Mouse (Mus musculus) 3T3-L1 (cell line): ENCODE data around the gene Dcaf8.
A peak's percentile ranks its signal among the peaks of the same experiment; 100 is the strongest.

ENCODE experiments used
- DNase-seq: peaks from one replicate; pipeline ENCODE4 v3.0.0-alpha.2; 2015; ENCODE audit warnings: low read depth, low spot score

Gene Dcaf8

GRCm38 (mm10) chr1:172148279-172148954, 533 bp downstream of the Dcaf8 start:
- DNase-seq: peak; percentile 82

DNA sequence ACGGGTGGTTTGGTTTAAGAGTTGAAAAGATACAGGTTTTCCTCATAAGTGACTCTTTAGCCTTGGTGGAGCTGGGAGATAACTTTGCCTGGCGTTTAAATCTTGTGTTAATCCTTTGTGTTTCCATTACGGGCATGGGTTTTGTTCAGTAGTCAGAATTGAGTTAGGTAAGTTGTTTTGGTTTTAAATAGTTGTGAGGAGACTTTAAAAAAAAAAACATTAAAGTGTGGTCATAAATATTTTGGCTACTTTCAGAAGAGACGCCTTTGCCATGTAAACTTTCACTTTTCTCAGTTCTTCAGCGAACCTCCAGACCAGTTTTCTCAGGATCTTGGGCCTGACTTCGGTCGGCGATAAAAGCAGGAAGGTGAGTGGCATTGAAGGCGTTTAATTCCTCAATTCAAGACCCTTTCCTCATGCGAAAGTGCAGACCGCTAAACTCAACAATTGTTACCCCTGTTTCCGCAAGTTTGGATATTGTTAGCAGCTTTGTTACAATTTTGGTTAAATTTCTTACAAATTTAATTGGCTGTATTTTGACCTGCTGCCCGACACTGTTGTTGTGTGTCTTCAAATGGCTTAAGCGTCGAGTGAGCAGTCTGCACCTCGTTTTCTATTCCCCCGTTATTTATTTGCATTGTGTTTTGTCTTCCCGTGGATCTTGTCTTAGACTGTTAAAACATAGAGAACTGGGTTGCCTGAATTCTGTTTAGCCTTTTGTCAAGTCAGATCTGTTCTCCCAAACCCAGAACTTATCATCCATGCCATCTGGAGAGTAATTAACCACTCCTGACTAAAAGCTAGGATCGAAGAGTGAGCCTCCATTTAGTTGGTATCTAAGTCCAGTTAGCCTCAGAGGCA, 1.3 kb downstream of the Dcaf8 start:
- peak; percentile 25 for DNase-seq

DNA sequence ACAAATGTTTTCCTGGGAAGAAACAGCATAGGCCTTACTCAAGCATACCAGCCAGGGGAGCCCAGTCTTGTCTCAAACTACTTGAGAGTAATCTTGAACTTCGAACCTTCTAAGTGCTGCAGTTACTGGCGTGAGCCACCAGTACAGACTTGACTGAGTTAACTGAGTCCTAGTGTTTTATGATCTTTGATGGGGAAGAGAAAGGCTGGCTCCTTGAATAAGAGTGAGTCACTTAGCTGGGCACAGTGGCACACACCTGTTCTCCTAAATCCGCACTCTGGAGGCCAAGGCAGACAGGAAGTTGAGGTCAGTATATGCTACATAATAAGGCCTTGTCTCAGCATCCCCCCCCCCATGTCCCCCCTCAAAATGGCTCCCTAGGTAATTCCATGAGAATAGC, 6.7 kb downstream of the Dcaf8 start:
- DNase-seq: no peak

- DNase-seq: no peak
Measured at GRCm38 (mm10) chr1:172155518-172155917, 7.6 kb downstream of the Dcaf8 start.

GRCm38 (mm10) chr1:172159970-172160369, 12.1 kb downstream of the Dcaf8 start:
- DNase-seq: no peak

GRCm38 (mm10) chr1:172160508-172160907, 12.6 kb downstream of the Dcaf8 start:
- DNase-seq: no peak

DNA sequence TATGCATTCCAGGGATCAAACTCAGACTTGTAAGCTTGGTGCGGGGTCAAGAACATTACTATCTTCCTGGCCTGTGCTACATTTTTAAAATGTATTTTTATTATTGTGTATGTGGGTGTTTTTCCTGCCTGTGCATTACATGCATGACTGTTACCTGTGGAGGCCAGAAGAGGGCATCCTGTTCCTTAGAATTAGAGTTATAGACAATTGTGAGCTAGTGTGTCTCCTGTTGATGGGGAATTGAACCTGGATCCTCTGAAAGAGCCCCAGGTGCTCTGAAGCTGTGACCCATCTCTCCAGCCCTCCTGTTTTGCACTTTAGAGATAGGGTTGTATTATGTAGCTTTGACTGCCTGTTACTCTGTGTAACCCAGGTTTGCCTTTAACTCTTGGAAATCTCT, 14.1 kb downstream of the Dcaf8 start:
- DNase-seq: peak; percentile 68

- DNase-seq: no peak
Measured at GRCm38 (mm10) chr1:172162959-172163358, 15.1 kb downstream of the Dcaf8 start.

DNA sequence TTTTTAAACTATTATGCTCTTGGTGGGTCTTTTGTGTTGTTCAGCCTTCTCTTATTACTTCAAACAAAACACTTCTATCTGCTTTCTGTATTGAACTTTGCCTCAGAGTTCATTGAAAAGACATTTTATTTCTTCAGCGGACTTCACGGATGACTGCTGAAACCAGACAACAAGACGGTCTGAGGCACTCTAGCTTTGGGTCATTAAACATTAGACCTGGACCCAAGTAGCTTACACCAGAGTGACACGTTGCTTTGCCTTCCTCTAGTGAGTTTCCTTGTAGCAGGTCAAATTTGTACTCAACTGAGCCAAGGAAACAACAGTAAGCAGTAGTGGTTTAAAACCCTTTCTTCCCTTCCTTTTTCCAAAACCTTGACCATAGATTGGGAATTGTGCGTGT, 20.0 kb downstream of the Dcaf8 start:
- DNase-seq: no peak

DNA sequence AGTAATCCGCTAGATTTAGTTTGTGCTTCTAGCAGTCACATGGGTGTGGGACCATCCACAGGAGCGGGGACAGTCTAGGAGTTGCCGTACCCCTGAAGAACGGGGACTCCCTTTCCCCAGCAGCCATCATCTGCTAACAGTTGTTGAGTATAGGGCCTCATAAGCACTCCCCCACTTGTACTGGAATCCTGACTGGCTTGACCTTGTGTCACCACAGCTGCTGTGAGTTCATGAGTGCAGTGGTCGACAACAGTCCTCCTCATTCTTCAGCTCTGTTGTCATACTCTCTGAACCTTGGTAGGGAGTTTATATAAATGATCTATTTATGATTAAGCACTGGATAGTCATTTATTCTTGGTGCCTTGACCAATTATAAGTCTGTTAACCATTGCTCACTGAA, 21.9 kb downstream of the Dcaf8 start:
- no peak for DNase-seq

DNA sequence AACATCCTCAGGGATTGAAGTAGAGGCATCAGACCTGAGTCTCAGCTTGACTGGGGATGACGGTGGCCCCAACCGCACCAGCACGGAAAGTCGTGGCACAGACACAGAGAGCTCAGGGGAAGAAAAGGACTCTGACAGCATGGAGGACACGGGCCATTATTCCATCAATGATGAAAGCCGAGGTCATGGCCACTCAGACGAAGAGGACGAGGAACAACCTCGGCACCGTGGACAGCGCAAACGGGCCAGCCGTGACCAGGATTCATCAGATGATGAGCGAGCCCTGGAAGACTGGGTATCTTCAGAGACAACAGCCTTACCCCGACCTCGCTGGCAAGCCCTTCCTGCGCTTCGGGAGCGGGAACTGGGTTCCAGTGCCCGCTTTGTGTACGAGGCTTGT, 24.5 kb downstream of the Dcaf8 start:
- no peak for DNase-seq

- no peak for DNase-seq
Measured at GRCm38 (mm10) chr1:172173181-172173580, 25.3 kb downstream of the Dcaf8 start.

DNA sequence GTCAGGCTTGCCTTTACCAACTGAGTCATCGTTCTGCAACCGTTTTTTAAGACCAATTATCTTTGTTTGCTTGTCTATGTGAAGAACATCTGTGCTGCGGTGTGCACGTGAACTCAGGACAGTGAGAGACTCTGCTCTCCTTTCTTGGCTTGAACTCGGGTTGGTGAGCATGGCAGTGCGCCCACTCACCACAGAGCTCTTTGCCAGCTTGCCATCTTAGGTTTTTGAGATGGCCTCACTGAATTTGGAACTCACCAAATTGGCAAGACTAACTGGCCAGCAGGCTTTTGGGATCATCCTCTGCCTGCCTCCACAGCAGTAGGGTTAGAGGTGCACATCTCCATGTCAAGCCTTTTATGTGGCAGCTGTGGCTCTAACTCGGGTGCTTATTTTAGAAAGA, 29.9 kb downstream of the Dcaf8 start:
- DNase-seq: no peak

DNA sequence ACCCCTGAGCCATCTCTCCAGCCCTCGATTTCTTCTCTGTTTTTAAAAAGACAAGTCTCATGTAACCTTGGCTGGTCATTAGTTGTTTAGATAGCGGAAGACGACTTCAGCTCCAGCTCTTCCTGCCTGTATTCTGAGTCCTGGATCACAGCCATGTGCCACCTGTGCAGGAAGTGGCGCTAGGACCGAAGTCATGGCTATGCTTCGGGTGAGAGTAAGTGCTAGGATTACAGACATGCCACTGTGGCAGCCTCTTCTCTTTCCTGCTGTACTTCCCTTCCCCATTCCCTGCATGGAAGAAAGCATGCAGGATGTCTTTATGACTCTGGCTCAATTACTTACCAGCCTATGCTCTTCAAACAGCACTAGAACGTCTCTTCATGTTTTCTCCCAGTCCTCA, 31.2 kb downstream of the Dcaf8 start:
- DNase-seq: no peak

- no peak for DNase-seq
Measured at GRCm38 (mm10) chr1:172180881-172181280, 33.0 kb downstream of the Dcaf8 start.

DNA sequence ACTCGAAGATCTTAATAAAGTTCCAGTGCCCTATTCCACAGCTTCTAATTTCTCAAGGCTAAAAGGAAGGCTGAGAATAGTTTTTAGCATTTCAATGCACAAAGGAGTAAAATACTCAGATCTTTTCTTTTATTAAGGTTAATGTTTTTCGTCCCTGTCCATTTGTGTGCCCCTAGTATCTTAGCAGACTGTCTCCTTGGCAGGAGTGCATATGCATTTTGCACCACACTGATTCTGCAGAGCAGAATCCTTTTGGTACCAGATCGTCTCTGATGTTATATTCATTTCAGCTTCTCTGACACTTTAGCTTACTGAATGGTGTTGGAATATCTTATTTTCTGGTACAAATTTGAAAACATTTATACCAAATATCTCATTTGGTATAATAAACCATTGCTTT, 33.9 kb downstream of the Dcaf8 start:
- no peak for DNase-seq

DNA sequence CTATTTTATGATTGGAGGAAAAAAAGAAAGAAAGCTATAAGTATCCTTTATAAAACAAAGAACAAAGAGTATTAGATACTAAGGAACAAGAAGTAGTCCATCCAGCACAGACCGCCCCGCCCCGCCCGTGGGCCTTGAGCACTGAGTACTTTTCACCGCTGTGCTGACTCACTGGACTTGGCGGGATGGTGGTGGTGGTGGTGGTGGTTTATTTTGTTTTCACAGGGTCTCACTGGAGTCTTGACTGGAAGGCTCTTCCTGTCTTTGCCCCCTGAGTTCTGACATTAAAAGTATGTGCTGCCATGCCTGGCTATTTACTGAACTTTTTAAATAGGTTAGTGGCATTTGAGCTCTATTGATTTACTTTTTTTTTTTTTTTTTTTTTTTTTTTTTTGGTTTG, 35.2 kb downstream of the Dcaf8 start:
- no peak for DNase-seq

GRCm38 (mm10) chr1:172183915-172184314, 36.0 kb downstream of the Dcaf8 start:
- no peak for DNase-seq

DNA sequence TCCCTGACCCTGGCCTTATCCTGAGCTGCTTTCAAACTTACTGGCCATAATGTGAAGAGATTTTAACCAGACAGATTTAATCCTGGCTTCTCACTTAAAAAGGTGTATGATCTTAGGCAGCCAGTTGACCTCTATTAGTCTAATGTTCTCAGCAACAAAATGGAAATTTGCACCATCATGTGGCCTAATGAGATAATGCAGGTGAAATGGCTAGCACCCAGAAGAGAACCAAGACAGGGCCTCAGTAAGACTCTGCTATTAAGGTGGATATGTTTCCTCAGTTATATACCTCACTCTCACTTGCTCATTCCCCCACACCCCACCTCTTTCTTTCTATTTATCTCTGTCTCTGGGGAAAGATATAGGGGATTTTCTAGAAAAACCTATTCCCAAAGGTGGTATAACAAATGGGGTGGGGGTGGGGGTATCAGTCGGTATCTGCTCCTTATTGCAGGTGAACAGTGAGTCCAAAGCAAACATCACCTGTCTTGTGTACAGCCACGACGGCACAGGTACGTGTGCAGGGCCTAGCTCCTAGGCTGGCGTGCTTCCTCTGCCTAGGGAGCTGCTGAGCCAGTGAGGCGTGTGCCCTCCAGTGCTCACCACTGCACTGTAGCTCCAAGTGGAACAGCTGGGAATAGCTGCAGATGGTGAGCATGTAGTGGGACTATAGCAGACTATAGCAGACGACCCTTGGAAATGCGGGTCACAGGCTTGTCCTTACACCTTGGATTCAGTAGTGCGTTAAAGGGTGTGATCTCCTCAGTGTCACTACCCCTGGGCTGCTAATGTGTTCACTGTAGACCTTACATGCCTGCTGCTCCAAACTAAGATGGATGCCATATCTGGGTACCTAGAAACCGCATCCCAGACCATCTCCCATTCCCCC, 38.8 kb downstream of the Dcaf8 start:
- peak; percentile 57 for DNase-seq

- peak; percentile 44 for DNase-seq
Measured at GRCm38 (mm10) chr1:172188891-172189290, 41.0 kb downstream of the Dcaf8 start.

GRCm38 (mm10) chr1:172191578-172191977, 43.7 kb downstream of the Dcaf8 start:
- no peak for DNase-seq

GRCm38 (mm10) chr1:172192217-172192616, 44.3 kb downstream of the Dcaf8 start:
- no peak for DNase-seq
